Mouse (Mus musculus): ENCODE data around the gene Ccl4. TPM values are rescaled to one million over a fixed set of nuclear protein-coding genes. Genes with fewer than 3 reads are reported as not detected.

The Ccl4 gene
- polyA plus RNA-seq, 1 experiment from 2014 or later, result 0.50 TPM

DNA sequence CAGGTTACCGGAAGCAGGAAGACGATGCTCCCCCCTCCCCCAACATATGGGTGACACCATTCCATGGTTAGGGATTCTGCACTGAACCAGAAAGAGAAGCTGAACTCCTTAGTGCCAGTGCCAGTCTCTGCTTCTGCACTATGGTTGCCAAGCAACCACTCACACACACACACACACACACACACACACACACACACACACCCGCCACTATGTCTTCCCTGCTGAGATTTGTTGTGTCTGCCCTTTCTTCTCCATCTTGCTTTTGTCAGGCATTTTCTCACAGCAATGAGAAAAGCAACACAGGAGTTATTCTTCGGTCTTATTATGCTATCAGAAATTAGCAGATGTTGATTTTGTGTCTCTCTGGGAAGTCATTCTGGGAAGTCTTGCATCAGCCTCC is 28.0 kb upstream of the Ccl4 start:
- Histone ChIP-seq H3K4me2 (ENCODE audit: low read depth, low read length) (no peak overlapping the region), H3K9me3 (replicated peaks; ENCODE audit: control insufficient read depth, low read length) (no peaks in the 10 kb centered on the region), H3K4me3 (ENCODE audit: low read depth, low read length) (no peak overlapping the region), H3K27ac (ENCODE audit: low read length) (no peak overlapping the region), H3K9ac (ENCODE audit: low read depth, low read length) (no peak overlapping the region), H3K36me3 (ENCODE audit: control insufficient read depth, insufficient read depth) (no peaks in the 10 kb centered on the region), H3K27me3 (ENCODE audit: control insufficient read depth, insufficient read depth, low read depth, low read length) (no peaks in the 10 kb centered on the region), H3K4me1 (ENCODE audit: control insufficient read depth, low read depth, low read length) (no peaks in the 10 kb centered on the region)
- no peak for ATAC-seq (ENCODE audit: low read depth)
- WGBS (ENCODE audit: insufficient replicate concordance), result 41% methylated on average over 4 of the region's 4 CpGs

DNA sequence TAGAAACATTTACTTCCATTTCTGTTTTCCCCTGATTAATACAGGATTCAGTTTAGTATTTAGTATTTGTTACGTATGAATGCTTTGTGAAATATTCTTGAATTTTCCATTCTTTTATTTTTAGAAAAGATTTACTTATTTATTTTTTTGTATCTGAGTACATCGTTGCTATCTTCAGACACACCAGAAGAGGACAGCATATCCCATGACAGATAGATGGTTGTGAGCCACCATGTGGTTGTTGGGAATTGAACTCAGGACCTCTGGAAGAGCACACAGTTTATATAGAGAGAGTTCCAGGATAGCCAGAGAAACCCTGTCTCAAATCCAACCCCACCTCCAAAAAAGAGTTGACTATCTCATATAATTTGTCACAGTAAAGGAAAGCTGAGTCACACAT is 27.5 kb upstream of the Ccl4 start:
- Histone ChIP-seq H3K9ac (ENCODE audit: low read depth, low read length) (no peak overlapping the region), H3K36me3 (ENCODE audit: control insufficient read depth, insufficient read depth) (no peaks in the 10 kb centered on the region), H3K27me3 (ENCODE audit: control insufficient read depth, insufficient read depth, low read depth, low read length) (no peaks in the 10 kb centered on the region), H3K27ac (ENCODE audit: low read length) (no peak overlapping the region), H3K9me3 (replicated peaks; ENCODE audit: control insufficient read depth, low read length) (no peaks in the 10 kb centered on the region), H3K4me1 (ENCODE audit: control insufficient read depth, low read depth, low read length) (no peaks in the 10 kb centered on the region), H3K4me2 (ENCODE audit: low read depth, low read length) (no peak overlapping the region), H3K4me3 (ENCODE audit: low read depth, low read length) (no peak overlapping the region)
- 68% methylated on average over 2 of the region's 2 CpGs for WGBS (ENCODE audit: insufficient replicate concordance)
- no peak for ATAC-seq (ENCODE audit: low read depth)

DNA sequence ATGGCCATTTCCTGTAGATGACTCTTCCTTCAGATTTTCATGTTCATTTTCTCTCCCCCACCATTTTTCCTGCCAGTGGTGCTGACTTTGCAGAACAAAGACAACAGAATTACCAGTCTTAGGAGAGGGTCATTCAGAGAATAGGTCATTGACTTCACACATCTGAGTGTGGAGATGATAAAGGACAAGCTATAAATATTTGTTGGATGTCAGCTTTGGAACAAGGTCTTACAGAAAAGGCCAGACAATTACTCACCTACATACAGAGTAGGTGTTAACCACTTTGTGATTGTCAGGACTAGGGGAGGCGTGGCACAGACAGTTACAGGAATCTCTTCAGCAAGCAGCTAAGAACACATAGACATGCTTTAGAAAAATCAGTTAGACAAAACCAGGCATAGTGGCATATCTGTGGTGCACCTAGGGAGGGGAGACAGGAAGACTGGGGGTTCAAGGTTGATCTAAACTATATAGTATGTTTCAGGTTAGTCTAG is 25.6 kb upstream of the Ccl4 start:
- Histone ChIP-seq H3K27ac (ENCODE audit: low read length) (no peak overlapping the region), H3K4me1 (ENCODE audit: control insufficient read depth, low read depth, low read length) (no peaks in the 10 kb centered on the region), H3K9ac (ENCODE audit: low read depth, low read length) (no peak overlapping the region), H3K4me3 (ENCODE audit: low read depth, low read length) (no peak overlapping the region), H3K27me3 (ENCODE audit: control insufficient read depth, insufficient read depth, low read depth, low read length) (no peaks in the 10 kb centered on the region), H3K36me3 (ENCODE audit: control insufficient read depth, insufficient read depth) (no peaks in the 10 kb centered on the region), H3K9me3 (replicated peaks; ENCODE audit: control insufficient read depth, low read length) (no peaks in the 10 kb centered on the region), H3K4me2 (ENCODE audit: low read depth, low read length) (no peak overlapping the region)
- WGBS (ENCODE audit: insufficient replicate concordance), result 51% methylated on average over 1 of the region's 1 CpGs
- no peak for ATAC-seq (ENCODE audit: low read depth)

DNA sequence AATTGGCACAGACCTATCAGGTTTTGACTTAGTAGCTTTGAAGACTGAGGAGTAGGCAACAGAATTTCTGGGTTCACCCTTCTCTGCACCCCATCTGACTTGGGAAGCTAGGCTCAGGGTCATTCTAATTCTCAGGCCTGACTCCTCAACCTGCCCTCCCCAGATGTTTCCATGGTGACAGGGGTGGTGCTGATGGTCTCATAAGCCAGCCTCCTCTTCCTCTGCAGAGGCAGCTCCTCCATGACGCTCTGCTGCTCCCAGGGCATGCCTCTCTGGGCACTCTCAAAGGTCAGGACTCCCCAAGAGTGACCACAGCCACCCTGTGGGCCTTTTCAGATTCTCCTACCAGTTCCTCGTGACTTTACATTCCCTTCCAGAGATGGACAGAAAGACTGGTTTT is 23.4 kb upstream of the Ccl4 start:
- H3K4me2 ChIP-seq (ENCODE audit: low read depth, low read length), result no peak overlapping the region
- H3K4me1 ChIP-seq (ENCODE audit: control insufficient read depth, low read depth, low read length), result no peaks in the 10 kb centered on the region
- H3K4me3 ChIP-seq (ENCODE audit: low read depth, low read length), result no peak overlapping the region
- H3K36me3 ChIP-seq (ENCODE audit: control insufficient read depth, insufficient read depth), result no peaks in the 10 kb centered on the region
- no peaks in the 10 kb centered on the region for H3K27me3 ChIP-seq (ENCODE audit: control insufficient read depth, insufficient read depth, low read depth, low read length)
- H3K9ac ChIP-seq (ENCODE audit: low read depth, low read length), result no peak overlapping the region
- no peak overlapping the region; the same call in 1 of the 2 replicates for H3K27ac ChIP-seq (ENCODE audit: low read length)
- no peak for ATAC-seq (ENCODE audit: low read depth)
- no peaks in the 10 kb centered on the region for H3K9me3 ChIP-seq (replicated peaks; ENCODE audit: control insufficient read depth, low read length)
- WGBS (ENCODE audit: insufficient replicate concordance), result 22% methylated on average over 2 of the region's 2 CpGs

DNA sequence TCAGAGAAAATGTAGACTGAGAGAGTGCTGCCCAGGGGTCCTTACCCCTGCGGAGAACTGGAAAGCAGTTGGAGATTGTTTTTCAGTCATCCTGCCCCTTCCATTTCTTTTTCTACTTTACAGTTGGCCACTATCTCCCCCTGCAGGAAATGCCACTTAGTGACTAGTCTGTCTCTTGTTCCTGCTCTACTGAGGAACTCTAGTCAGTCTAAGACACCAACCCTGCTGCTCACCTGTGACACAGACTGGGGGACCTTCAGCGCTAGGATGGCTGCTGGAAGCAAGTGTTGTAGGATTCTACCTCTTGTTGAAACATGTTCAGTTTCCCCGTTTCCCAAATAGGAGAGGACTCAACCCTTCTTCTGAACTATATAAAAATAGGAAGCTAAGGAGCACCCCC is 22.9 kb upstream of the Ccl4 start:
- H3K9ac ChIP-seq (ENCODE audit: low read depth, low read length), result no peak overlapping the region
- no peaks in the 10 kb centered on the region for H3K27me3 ChIP-seq (ENCODE audit: control insufficient read depth, insufficient read depth, low read depth, low read length)
- no peaks in the 10 kb centered on the region for H3K4me1 ChIP-seq (ENCODE audit: control insufficient read depth, low read depth, low read length)
- no peak for ATAC-seq (ENCODE audit: low read depth)
- no peak overlapping the region for H3K4me2 ChIP-seq (ENCODE audit: low read depth, low read length)
- no peaks in the 10 kb centered on the region for H3K9me3 ChIP-seq (replicated peaks; ENCODE audit: control insufficient read depth, low read length)
- no peak overlapping the region for H3K4me3 ChIP-seq (ENCODE audit: low read depth, low read length)
- peak overlapping the region; percentile 54 for H3K27ac ChIP-seq (ENCODE audit: low read length)
- no peaks in the 10 kb centered on the region for H3K36me3 ChIP-seq (ENCODE audit: control insufficient read depth, insufficient read depth)
- WGBS (ENCODE audit: insufficient replicate concordance), result 22% methylated on average over 3 of the region's 3 CpGs

DNA sequence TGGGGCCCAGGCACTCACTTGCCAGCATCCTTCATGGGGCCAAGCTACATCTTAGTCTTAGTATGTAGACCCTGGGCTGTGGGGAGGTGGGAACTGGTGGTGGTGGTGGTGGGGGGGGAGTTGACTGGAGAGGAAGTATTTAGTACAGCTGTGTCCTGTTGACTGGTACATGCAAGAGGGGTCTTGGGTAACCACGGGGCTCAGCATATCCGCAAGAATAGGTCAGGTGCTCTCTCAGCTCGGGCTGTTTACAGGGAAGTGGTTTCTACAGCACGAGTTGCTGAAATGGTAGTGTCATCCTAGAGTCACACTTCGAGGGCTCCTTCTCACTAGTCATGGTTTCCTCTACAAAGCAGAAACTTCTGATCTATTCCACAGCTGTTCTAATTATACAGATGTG is 22.2 kb upstream of the Ccl4 start:
- H3K4me2 ChIP-seq (ENCODE audit: low read depth, low read length), result no peak overlapping the region
- H3K27me3 ChIP-seq (ENCODE audit: control insufficient read depth, insufficient read depth, low read depth, low read length), result no peaks in the 10 kb centered on the region
- H3K4me3 ChIP-seq (ENCODE audit: low read depth, low read length), result no peak overlapping the region
- peak overlapping the region; percentile 54 for H3K27ac ChIP-seq (ENCODE audit: low read length)
- H3K9me3 ChIP-seq (replicated peaks; ENCODE audit: control insufficient read depth, low read length), result no peaks in the 10 kb centered on the region
- no peak overlapping the region for H3K9ac ChIP-seq (ENCODE audit: low read depth, low read length)
- no peaks in the 10 kb centered on the region for H3K4me1 ChIP-seq (ENCODE audit: control insufficient read depth, low read depth, low read length)
- ATAC-seq (ENCODE audit: low read depth), result peak; percentile 62
- H3K36me3 ChIP-seq (ENCODE audit: control insufficient read depth, insufficient read depth), result no peaks in the 10 kb centered on the region
- 23% methylated on average over 5 of the region's 5 CpGs for WGBS (ENCODE audit: insufficient replicate concordance)

DNA sequence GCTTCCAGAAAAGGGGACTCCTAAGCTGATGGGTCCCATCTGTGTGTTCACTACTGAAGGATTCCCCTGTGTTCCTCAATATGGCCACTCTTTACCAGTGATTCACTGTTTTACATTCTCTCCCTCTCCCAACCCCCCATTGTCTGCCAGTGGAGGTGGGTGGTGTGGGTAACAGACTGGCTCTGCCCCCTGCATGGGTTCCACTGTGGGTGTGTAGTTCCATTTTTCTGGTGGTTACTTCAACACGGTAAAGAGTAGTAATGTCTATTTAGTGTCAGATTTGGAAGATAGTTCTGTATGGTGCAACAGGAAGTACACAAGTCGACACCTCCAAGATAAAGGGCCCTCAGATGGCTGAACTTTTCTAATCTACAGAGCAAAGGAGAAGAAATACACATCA is 21.2 kb upstream of the Ccl4 start:
- Histone ChIP-seq H3K4me3 (ENCODE audit: low read depth, low read length) (no peak overlapping the region), H3K27ac (ENCODE audit: low read length) (no peak overlapping the region), H3K4me1 (ENCODE audit: control insufficient read depth, low read depth, low read length) (no peaks in the 10 kb centered on the region), H3K9me3 (replicated peaks; ENCODE audit: control insufficient read depth, low read length) (no peaks in the 10 kb centered on the region), H3K4me2 (ENCODE audit: low read depth, low read length) (no peak overlapping the region), H3K9ac (ENCODE audit: low read depth, low read length) (no peak overlapping the region), H3K27me3 (ENCODE audit: control insufficient read depth, insufficient read depth, low read depth, low read length) (no peaks in the 10 kb centered on the region), H3K36me3 (ENCODE audit: control insufficient read depth, insufficient read depth) (no peaks in the 10 kb centered on the region)
- no peak for ATAC-seq (ENCODE audit: low read depth)
- 11% methylated on average over 2 of the region's 2 CpGs for WGBS (ENCODE audit: insufficient replicate concordance)

DNA sequence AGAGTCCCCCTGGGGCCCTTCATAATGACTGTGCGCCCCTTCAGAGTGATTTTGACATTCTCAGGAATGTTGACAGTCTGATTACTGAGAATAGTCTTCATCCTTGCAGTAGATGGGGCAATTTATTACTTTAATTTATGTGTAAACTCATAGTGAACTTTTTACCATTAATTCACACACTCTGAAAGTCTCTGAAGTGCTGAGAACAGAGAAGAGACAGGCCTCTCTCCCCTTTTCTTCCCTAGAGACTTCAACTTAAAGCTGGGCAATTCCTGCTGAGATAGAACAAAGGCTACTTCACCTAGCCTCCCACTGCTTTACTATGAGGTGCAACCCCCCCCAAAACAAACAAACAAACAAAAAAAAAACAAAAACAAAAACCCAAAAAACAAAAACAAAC is 16.9 kb upstream of the Ccl4 start, which contains the start of gene Rpl9-ps1:
Gene Rpl9-ps1 (minus strand): TSS at position 101 of the 400 bp plus-strand sequence.
- Histone ChIP-seq H3K4me1 (ENCODE audit: control insufficient read depth, low read depth, low read length) (no peaks in the 10 kb centered on the region), H3K4me2 (ENCODE audit: low read depth, low read length) (no peak within 1 kb of the TSS), H3K36me3 (ENCODE audit: control insufficient read depth, insufficient read depth) (no peaks in the 10 kb centered on the region), H3K27ac (ENCODE audit: low read length) (no peak within 1 kb of the TSS), H3K27me3 (ENCODE audit: control insufficient read depth, insufficient read depth, low read depth, low read length) (no peaks in the 10 kb centered on the region), H3K4me3 (ENCODE audit: low read depth, low read length) (no peak within 1 kb of the TSS), H3K9ac (ENCODE audit: low read depth, low read length) (no peak within 1 kb of the TSS), H3K9me3 (replicated peaks; ENCODE audit: control insufficient read depth, low read length) (no peaks in the 10 kb centered on the region)
- 47% methylated on average over 1 of the region's 1 CpGs for WGBS (ENCODE audit: insufficient replicate concordance)
- ATAC-seq (ENCODE audit: low read depth), result no peak

DNA sequence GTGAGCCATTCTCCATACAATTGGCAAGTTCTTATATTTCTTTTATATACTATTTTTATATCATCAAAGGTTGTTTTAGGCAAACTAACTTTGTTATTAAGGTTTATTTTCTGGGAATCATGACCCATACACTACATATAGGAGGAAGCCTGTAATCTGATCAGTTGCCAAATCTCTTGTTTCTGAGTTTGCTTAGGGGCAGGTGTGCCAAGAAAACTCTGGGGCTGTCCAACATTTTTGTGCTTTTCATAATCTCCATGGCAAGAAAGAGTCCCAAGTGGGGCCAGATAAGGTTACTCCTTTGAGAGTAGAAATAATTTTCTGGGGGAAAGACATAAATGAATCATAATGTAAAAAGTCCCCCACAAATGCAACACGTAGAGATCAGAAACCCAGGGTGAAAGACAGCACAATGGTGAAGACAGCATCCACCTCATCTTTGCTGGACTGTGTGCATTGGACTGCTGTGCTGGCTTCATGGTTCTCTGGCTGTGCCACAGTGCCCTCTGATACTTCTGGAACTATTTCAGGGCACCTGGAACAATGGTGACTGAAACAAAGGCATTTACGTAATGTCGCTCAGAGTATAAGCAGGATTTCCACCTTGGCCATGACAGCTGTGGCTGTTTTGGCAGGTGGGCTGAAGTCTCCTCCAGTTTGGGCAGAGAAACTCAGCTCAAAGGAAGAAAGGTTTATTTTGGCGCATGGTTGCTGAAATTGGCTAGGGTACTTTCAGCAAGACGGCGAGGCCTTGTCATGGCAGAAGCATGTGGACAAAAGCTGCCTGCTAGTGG is 15.8 kb upstream of the Ccl4 start:
- ATAC-seq (ENCODE audit: low read depth), result no peak
- 79% methylated on average over 6 of the region's 6 CpGs for WGBS (ENCODE audit: insufficient replicate concordance)
- H3K27me3 ChIP-seq (ENCODE audit: control insufficient read depth, insufficient read depth, low read depth, low read length), result no peaks in the 10 kb centered on the region
- H3K9ac ChIP-seq (ENCODE audit: low read depth, low read length), result no peak overlapping the region
- H3K36me3 ChIP-seq (ENCODE audit: control insufficient read depth, insufficient read depth), result no peaks in the 10 kb centered on the region
- no peak overlapping the region for H3K4me2 ChIP-seq (ENCODE audit: low read depth, low read length)
- H3K27ac ChIP-seq (ENCODE audit: low read length), result no peak overlapping the region
- no peak overlapping the region for H3K4me3 ChIP-seq (ENCODE audit: low read depth, low read length)
- no peaks in the 10 kb centered on the region for H3K4me1 ChIP-seq (ENCODE audit: control insufficient read depth, low read depth, low read length)
- H3K9me3 ChIP-seq (replicated peaks; ENCODE audit: control insufficient read depth, low read length), result no peaks in the 10 kb centered on the region

All from liver, embryonic 16.5 days (tissue).